Mouse (Mus musculus) ES-Bruce4 (cell line): Measurements from ENCODE around the gene Taf9b.
"Not testable (repeated sequence)": the region's sequence is repeated elsewhere in the genome, so short reads cannot be mapped to it uniquely, and the experiment has no call there.

ENCODE experiments used
- CTCF ChIP-seq: IDR thresholded peaks from one replicate; pipeline ENCODE4 v1.8.1; 2011; ENCODE audit warnings: low read depth, low read length
- POLR2A ChIP-seq: IDR thresholded peaks from one replicate; pipeline ENCODE4 v1.8.1; 2011; ENCODE audit warnings: low read length; ENCODE audit not compliant: insufficient read depth

GRCm38 (mm10) chrX:106194361-106194760 is 26.6 kb downstream of the Taf9b start:
- not testable (repeated sequence) for TF ChIP-seq POLR2A, CTCF
